Mouse (Mus musculus) liver, postnatal 0 days (tissue): ENCODE data around the gene Zfp141.

Experiments used
- CTCF ChIP-seq: sonication (generic); IDR thresholded peaks from 2 replicates; pipeline ENCODE4 v1.5.1; 2016; ENCODE audit warnings: antibody characterized with exemption, low read depth
- EP300 ChIP-seq: IDR thresholded peaks from 2 replicates; pipeline ENCODE4 v1.6.1; 2016; ENCODE audit warnings: antibody characterized with exemption, low read depth, mild to moderate bottlenecking

DNA sequence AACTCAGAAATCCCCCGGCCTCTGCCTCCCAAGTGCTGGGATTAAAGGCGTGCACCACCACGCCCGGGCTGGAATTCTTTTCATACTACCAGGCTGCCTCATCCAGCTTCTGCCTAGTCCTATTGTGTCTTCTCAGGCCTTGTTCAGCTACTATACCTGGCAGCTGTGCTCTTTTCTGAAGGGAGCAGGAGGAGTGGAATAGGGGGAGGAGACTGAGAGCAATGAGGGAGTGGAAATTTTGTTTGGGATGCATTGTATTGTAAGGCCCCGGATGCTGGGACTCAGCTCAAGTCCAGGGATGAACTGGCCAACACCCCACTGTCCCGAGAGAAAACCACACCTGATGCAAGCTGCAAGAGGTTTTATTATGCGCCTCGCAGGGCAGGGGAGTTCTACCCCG is 8.2 kb downstream of the Zfp141 start:
- no peak for TF ChIP-seq CTCF
- TF ChIP-seq EP300 = no peak
